Mouse (Mus musculus) frontal cortex, adult 2 months (tissue): Measurements from ENCODE around the gene Acaca. TPM values are rescaled to one million over a fixed set of nuclear protein-coding genes. Genes with fewer than 3 reads are reported as not detected.

Source experiments
- DNase-seq, 2 experiments: peaks; one replicate each; pipeline ENCODE4 v3.0.0; 2022; ENCODE audit warnings: low spot score in 1 of 2; ENCODE audit errors: extremely low spot score in 1 of 2
- polyA plus RNA-seq: library from polyadenylated mRNA; depleted of rRNA; stranded (reverse); fragments of >200 nt; gene quantifications from 2 replicates; pipeline ENCODE4 v1.2.3, GENCODE M21; 2012

Acaca gene
- polyA plus RNA-seq, 1 experiment = 26.9 TPM

DNA sequence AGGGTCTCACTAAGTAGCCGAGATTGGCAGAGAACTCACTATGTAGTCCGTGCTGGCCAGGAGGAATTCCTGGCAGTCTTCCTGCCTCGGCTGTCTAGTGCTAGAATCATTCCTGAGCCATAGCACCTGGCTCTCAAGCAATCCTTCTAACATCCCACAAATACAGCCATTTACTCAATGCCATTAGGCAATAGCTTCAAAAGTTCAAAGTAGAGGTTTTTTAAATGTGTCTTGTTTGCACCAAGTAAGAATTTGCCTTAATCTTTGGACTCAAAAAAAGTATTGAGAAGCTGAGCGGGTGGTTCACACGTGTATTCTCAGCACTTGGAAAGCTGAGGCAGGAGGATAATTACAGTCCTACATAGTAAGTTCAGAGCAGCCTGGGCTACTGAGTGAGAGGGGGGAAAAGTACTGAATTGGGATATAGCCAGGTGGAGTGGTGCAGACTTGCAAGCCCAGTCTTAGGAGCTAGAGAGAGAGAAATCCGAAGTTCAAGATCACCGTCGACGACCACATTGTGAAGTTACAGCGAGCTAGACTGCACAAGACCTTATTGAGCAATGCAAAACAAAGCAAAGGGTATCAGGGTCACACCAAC, 15.8 kb downstream of the Acaca start:
- no peak for DNase-seq

GRCm38 (mm10) chr11:84146081-84146480, 16.6 kb downstream of the Acaca start:
- DNase-seq = no peak

DNA sequence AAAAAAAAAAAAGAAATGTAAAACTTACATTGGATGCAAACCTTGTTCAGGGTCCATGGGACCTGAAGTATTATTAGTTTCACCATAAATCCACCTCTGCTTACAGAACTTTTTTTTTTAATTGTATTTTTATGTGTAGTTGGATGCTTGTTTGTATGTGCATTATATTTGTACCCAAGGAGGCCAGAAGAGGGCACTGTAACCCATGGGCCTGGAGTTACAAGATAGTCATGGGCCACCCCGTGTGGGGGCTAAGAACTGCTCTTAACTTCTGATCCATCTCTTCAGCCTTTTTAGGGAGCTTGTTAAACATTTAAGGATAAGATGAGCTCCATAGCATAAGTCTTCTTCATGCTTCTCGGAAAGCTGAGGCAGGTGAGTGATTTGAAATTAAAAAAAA, 21.4 kb downstream of the Acaca start:
- no peak for DNase-seq

DNA sequence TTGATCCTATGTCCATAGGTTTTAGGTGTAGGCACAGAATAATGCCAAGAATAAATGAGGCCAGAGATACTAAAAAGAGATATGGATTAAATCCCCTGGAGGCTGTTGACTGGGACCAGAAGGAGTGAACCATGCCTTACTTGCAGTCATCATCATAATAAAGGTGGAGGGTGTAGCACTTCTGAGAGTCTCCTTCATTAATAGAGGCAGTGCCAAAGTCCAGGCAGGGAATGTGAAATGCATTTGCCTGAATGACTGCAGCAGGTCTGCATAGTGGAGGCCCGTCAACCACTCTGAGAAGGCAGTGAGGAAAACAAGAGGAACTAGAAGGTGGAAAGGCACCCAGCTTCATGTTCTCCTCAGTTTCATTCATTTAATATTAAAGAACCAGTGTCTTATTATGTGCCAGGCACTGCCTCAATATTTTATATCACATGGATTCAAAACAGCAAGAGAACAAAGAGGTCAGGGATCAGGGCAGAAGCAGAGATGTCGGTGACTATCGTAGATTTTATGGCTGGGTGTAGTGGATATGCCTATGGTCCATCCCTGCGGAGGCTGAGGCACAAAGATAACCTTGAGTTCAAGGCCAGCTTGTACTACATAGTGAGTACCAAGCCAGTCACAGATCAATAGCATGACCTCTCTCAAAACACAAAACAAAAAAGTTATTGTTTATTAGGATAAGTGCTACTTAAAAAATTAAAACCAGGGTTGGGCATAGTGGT, 27.2 kb downstream of the Acaca start:
- no peak for DNase-seq

DNA sequence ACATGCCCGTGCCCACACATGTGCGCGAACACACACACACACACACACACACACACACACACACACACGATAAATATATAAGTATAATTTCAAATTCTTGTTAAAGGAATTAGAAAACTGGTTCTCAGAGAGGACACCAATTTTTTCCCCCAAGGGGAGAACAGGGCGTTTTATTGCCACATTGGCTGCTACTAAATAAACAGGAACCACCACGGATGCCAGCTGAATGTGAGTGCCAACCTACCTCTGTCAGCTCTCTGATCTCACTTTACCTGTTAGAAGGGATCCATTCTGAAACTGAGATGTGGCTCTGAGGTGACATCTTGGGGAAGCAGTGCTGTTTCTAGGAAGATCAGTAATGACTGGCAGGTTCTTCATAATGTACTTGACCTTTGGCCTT, 34.7 kb downstream of the Acaca start:
- no peak for DNase-seq

DNA sequence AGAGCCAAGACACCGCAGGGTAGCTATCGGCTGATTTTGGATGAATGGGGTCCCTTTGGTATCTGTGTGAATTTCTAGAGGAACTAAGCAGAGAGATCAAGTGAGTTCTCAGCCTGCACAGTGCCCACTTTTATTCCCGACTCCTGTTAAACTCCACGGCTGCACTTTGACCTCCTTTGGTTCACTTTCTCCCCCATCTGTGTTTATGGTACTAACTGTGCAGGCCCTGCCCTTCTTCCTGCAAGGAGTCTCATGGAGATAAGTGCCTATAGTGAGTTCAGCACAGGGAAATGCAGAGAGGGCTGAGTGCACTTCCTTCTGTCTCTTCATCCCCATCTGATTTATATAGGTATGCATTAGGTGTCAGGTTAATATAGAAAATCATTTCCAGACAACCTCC, 35.1 kb downstream of the Acaca start:
- DNase-seq = no peak

GRCm38 (mm10) chr11:84167046-84167526, 37.6 kb downstream of the Acaca start, which contains the start of gene Gm11437:
Gene Gm11437, minus strand, starts transcription at chr11:84167476.
- DNase-seq = no peak

- DNase-seq = peak; percentile 37 to 71
Observed at GRCm38 (mm10) chr11:84168701-84169288, 39.3 kb downstream of the Acaca start.

- DNase-seq = no peak
Observed at GRCm38 (mm10) chr11:84172539-84173435, 43.3 kb downstream of the Acaca start.

DNA sequence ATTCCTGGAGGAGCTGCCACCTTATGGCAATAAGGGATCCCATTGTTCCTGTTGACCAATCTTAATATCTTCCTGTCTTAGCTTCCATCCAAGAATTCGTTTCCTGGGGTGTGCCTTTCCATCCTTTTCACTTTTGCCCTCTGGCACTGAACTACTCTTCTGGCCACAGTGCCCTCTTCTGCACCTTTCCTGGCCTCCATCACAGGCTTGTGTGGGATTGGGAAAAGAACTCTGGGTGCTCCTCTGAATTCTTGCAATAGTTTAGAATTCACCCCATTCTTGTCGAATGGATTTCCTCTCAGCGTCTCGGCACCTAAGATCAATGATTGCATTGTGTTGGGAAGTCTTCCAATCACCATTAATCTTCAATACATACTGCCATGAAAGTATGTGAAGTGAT, 49.1 kb downstream of the Acaca start:
- DNase-seq = no peak

- peak; percentile 84 to 93 for DNase-seq
Observed at GRCm38 (mm10) chr11:84179226-84179953, 49.9 kb downstream of the Acaca start.

DNA sequence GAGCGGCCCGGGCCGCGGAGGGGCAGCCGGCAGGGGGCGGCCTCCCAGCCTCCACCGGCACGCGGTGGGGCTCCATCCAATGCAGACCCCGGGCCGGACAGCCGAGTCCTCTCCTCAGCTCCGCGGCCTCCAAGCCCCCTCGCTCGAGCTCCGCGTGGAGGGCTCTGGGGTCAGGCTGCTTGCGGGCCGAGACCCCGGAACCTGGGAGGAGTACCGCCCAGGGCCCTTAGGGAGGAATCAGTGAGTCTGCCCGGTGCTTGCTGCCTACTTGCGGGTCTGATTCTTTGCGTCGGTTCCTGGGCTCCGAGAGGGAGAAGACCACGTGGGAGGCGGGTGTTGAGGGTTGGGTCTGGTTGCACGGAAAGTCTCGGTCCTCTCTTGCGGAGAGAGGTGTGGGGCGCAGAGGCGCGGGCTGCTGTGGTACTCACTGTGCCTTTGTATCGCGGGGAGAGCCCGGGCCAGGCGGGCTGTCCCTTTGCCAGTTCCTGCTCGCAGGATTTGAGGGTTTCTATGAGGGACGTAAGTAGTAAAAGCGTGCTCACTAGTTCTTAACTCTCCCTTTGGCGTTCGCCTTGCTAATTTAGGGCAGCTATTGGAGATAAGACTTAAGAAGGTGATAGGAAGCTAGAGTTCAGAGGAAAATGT, 50.6 kb downstream of the Acaca start:
- DNase-seq = peak; percentile 38 to 63

- DNase-seq = no peak
Observed at GRCm38 (mm10) chr11:84181286-84181685, 51.8 kb downstream of the Acaca start.

- DNase-seq = no peak
Observed at GRCm38 (mm10) chr11:84188530-84188929, 59.1 kb downstream of the Acaca start.

DNA sequence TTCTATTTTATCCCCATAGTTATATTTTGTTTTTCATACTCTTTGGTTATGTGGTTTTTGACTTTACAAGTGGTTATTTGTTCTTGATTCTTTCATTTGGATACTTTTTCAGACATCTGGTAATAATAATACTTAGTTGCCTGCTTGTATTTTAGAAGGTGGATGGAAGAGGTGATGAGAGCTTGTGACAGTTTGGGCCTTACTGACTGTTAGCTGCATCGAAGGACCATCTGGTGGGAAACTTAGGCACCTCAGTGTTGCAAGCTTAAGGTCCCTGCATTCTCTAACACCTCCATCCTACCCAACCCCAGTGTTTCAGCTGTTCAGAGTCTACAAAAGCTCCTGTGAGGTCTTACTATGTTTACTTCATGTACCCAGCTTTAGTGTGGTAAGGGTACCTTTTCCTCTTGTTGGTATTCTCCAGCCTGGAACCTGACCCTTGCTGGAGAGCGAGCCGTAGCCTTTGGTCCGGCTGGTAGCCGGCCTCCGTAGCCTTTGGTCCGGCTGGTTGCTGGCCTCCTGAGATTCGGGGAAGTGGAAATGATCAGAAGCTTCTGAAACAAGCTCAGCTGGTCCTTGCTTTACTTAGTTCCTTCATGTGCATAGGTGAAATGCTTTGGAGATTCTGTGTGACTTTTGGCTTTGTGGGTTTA, 61.2 kb downstream of the Acaca start:
- DNase-seq = no peak

GRCm38 (mm10) chr11:84193249-84193648, 63.8 kb downstream of the Acaca start:
- DNase-seq = no peak

DNA sequence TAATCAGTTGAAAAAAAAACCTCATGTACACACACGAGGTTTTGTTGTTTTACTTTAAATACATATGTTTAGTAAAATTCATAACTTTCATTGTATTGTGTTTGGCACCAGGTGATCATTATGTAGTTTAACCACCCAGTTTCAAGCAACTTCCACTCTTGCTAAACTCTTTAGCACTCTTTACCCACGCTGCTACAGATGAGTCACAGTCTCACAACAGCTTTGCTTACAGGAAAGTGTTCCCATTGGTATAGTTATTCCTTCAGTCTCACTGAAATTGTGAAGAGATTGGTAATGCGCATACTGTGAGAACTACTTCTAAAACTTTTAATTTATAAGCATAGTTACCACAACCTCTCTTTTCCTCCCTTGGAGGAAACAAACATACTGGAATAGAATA, 65.3 kb downstream of the Acaca start:
- DNase-seq = peak in 1 of 2 experiments; percentile 51

DNA sequence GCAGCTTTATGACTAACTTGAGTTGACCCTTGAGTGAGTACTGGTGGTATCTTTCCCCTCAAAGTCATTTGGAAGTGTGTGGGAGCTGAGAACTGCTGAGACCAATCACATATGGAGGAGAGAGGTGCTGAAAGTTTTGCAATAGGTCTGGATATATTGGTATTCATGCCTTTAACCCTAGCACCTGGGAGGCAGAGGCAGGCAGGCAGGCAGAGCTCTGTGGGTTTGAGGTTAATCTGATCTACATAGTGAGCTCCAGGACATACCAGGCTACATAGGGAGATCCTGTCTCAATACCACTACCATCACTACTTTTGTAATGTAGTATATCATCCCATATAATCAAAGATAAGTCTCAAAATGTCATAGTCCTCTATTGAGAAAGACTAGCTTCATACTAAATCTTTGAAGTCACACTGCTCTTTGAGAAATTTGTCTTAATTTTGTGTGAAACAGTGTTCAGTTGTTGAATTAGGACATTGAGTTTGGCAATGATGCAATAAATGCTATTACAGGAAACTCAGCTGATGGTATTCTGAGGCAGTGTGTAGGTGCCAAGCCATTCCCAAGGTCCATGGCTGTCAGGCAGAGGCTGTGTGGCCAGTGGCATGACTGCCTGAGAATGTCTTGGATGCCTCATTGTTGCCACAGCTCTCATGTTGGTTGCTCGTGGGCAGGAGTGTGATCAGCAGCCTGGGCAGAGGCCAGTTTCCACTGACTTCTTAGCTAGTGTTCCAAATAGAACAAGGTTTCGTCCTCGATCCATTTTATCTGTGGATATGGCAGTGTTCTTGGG, 68.3 kb downstream of the Acaca start:
- peak; percentile 11 to 49 for DNase-seq
